Mouse (Mus musculus) limb, embryonic 13.5 days (tissue): ENCODE measurements around the gene Pin1. TPM values are rescaled to one million over a fixed set of nuclear protein-coding genes. Genes with fewer than 3 reads are reported as not detected.

Experiments used
- ATAC-seq: fragments of 200-750 bp; cut with Nextera tagmentation; 2 replicates; pipeline ENCODE4 v1.8.0; 2017; ENCODE audit warnings: low read depth, moderate number of reproducible peaks, moderate TSS enrichment; ENCODE audit not compliant: low FRiP score
- H3K27ac ChIP-seq: fragments of 300-500 bp; sonication (generic); 2 replicates; pipeline ENCODE4 v1.5.1; 2015; ENCODE audit warnings: inconsistent platforms, mild to moderate bottlenecking, moderate library complexity
- H3K27me3 ChIP-seq: fragments of 300-500 bp; sonication (generic); 2 replicates; pipeline ENCODE4 v1.6.1; 2015; ENCODE audit warnings: mild to moderate bottlenecking, inconsistent platforms
- H3K36me3 ChIP-seq: fragments of 300-500 bp; sonication (generic); 2 replicates; pipeline ENCODE4 v1.6.1; 2015; ENCODE audit warnings: inconsistent platforms, mild to moderate bottlenecking, moderate library complexity
- H3K4me1 ChIP-seq: fragments of 300-500 bp; sonication (generic); 2 replicates; pipeline ENCODE4 v1.6.1; 2015; ENCODE audit warnings: inconsistent platforms
- H3K4me2 ChIP-seq: fragments of 300-500 bp; sonication (generic); replicated peaks from 2 replicates; pipeline ENCODE4 v1.6.1; 2015; ENCODE audit warnings: inconsistent platforms, mild to moderate bottlenecking, moderate library complexity
- H3K4me3 ChIP-seq: fragments of 300-500 bp; sonication (generic); 2 replicates; pipeline ENCODE4 v1.5.1; 2015; ENCODE audit warnings: moderate library complexity, mild to moderate bottlenecking, inconsistent platforms
- H3K9ac ChIP-seq: fragments of 300-500 bp; sonication (generic); 2 replicates; pipeline ENCODE4 v1.6.1; 2015; ENCODE audit warnings: mild to moderate bottlenecking, inconsistent platforms
- H3K9me3 ChIP-seq: fragments of 300-500 bp; sonication (generic); 2 replicates; pipeline ENCODE4 v1.6.1; 2016; ENCODE audit warnings: inconsistent platforms
- WGBS: fragments of 180-500 bp; shearing (Covaris S2); methylation state at CpG from one replicate; pipeline ENCODE4 v1.1.7; 2015; 5-methylcytosine and 5-hydroxymethylcytosine counted together
- polyA plus RNA-seq: library from polyadenylated mRNA; unstranded; fragments of >200 nt; fragmentation: Nextera tagmentation; extraction: Ambion mirVana; gene quantifications from 2 replicates; pipeline ENCODE4 v1.2.1, GENCODE M21; 2015

The Pin1 gene
- polyA plus RNA-seq, 1 experiment from 2014 or later = 49.9 TPM

DNA sequence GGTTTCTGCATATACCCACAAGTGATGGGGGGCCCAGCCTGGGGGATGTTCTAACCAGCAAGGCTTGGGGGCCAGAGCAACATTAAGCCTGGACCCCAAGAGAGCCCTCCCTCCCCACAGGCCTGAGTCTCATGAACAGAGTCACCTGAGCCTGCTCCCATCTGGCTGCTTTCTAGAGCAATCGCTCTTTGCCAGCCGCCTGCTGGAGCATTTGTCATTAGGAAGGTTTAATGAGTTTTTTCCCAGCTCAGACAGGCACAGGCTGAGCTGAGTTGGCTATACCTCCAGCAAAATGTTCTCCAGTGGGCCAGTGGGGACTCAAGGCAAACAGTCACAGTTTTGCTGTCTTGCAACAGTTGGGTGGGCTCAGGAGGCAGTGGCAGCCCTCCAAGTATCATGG, 12.5 kb downstream of the Pin1 start:
- H3K36me3 ChIP-seq = peaks cover 58% of the 10 kb centered on the region

DNA sequence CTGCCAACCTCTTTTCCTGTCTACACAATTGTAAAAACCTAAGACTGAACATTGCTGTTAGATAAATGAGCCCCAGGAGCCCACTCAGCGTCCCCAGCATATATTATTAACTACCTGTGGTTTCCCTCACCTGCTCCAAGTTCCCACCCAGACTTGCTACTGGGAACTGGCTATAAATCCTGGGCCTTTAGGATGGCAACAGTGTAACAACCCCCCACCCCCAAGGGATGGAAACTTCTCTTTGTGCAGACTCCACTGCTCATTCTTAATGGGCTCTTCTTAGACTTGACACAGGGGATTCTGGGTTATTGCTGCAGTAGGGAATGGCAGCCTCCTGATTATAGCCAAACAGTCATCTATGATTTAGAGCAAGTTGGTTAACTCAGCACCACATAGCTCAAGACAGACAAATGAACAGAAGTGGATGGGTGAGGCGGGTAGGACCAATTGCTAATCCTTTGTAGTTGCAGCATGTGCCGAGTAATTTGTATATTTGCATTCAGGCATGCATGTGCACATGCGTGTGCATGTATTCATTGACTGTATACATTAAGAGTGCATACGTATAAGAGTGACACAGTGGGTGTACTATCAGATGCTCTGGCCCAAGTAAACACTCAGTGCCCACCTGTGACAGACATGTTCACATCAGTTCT, 13.2 kb downstream of the Pin1 start:
- Histone ChIP-seq H3K27me3 (no peaks in the 10 kb centered on the region), H3K9ac (no peak overlapping the region), H3K4me1 (peaks cover 15% of the 10 kb centered on the region), H3K4me3 (no peak overlapping the region), H3K9me3 (no peaks in the 10 kb centered on the region), H3K4me2 (no peak overlapping the region), H3K27ac (no peak overlapping the region), H3K36me3 (peaks cover 51% of the 10 kb centered on the region)
- 76% methylated on average over 5 of the region's 5 CpGs for WGBS
- no peak for ATAC-seq

More for the DNA sequence above, 12.5 kb downstream of the Pin1 start:
- Histone ChIP-seq H3K4me2 (no peak overlapping the region), H3K4me3 (no peak overlapping the region), H3K9ac (no peak overlapping the region), H3K4me1 (peaks cover 15% of the 10 kb centered on the region), H3K9me3 (no peaks in the 10 kb centered on the region), H3K27me3 (no peaks in the 10 kb centered on the region), H3K27ac (peak overlapping the region; percentile 58; the same call in 1 of the 2 replicates)
- 42% methylated on average over 2 of the region's 2 CpGs for WGBS
- ATAC-seq = no peak

DNA sequence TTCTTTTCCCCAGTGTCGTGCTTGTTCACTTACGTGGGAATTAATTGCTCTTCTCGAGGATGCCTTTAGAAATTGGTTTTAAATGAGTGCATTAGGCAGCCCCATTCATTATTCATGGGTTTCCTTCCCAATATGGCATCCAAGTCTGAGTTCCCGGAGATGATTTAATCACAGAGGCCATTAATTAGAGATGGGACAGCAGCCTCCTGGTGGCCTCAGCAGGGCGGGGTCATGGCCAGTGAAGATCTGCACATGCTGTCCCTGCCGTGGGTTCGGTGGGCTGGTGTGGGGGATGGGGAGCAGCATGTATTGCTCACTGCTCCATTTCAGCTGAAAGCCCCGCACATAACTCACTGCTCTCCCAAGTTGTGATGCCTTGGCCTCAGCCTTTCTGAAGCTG, 14.0 kb downstream of the Pin1 start:
- Histone ChIP-seq H3K36me3 (peaks cover 42% of the 10 kb centered on the region), H3K4me1 (peaks cover 15% of the 10 kb centered on the region), H3K9me3 (no peaks in the 10 kb centered on the region), H3K9ac (no peak overlapping the region), H3K4me2 (no peak overlapping the region), H3K4me3 (no peak overlapping the region), H3K27me3 (no peaks in the 10 kb centered on the region), H3K27ac (no peak overlapping the region)
- 35% methylated on average over 8 of the region's 8 CpGs for WGBS
- ATAC-seq = no peak

DNA sequence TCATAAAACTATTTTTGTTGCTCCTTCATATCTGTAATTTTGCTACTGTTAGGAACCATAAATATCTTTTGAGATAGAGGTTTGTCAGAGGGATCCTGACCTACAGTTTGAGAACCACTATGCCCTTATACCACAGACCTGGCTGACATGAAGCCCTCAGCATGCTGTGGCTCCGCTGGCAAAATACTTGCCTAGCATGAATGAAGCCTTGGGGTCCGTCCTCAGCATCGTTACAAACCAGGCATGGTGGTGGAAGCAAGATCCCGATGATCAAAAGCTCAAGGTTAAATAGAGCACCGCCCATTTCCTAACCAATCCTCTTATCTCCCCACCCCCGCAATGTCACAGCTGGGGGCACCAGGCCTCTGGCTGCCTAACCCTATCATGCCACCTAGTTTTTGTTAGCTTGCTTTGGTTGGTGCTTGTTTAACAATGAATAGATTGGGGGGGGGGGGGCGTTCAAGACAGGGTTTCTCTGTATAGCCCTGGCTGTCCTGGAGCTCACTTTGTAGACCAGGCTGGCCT, 14.7 kb downstream of the Pin1 start:
- H3K4me3 ChIP-seq = no peak overlapping the region
- no peaks in the 10 kb centered on the region for H3K9me3 ChIP-seq
- H3K27ac ChIP-seq = no peak overlapping the region
- peaks cover 15% of the 10 kb centered on the region for H3K4me1 ChIP-seq
- no peak overlapping the region for H3K9ac ChIP-seq
- no peaks in the 10 kb centered on the region for H3K27me3 ChIP-seq
- H3K4me2 ChIP-seq = no peak overlapping the region
- peaks cover 36% of the 10 kb centered on the region for H3K36me3 ChIP-seq
- ATAC-seq = no peak
- WGBS = 8% methylated on average over 7 of the region's 7 CpGs

DNA sequence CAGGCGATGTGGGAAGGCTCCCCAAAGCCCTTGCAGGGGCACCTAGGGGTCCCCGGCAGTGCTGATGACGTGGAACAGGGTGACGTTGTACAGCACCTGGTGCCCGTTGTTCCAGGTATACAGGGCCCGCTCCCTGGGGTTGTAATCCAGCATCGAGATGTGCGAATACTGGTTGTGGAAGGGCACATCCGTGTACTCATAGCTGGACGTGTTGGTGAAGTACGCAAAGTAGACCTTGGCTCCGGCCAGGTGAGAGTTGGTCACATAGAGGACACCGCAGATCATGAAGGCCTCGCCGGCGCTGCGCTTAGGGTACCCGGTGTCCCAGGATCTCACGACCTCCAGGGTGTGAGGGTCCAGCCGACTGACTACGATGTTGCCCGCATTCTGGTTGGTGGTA, 16.2 kb downstream of the Pin1 start:
- no peak overlapping the region for H3K9ac ChIP-seq
- H3K4me3 ChIP-seq = no peak overlapping the region
- ATAC-seq = no peak
- peaks cover 21% of the 10 kb centered on the region for H3K36me3 ChIP-seq
- WGBS = 95% methylated on average over 22 of the region's 22 CpGs
- no peak overlapping the region for H3K4me2 ChIP-seq
- peaks cover 15% of the 10 kb centered on the region for H3K4me1 ChIP-seq
- no peaks in the 10 kb centered on the region for H3K9me3 ChIP-seq
- no peak overlapping the region for H3K27ac ChIP-seq
- H3K27me3 ChIP-seq = no peaks in the 10 kb centered on the region

DNA sequence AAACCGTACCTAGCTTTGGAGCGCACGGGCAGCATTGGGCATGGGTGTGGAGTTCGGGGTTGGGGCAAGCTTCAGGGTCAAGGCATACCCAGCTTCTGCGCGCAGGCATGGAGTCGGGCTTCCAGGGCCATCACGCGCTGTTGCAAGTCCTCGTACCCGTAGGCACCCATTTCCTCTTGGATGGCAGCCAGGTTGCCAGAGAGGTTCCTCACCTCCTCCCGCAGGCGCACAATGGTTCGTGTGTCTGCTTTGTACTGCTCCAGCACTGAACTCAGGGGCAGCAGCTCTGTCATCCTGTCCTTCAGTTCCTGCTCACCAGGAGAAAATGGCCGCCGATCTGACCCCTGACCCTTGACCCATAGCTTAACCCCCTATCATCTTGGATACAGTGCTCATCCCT, 20.2 kb downstream of the Pin1 start:
- Histone ChIP-seq H3K4me2 (no peak overlapping the region), H3K9ac (no peak overlapping the region), H3K36me3 (no peaks in the 10 kb centered on the region), H3K4me3 (no peak overlapping the region), H3K27ac (no peak overlapping the region), H3K4me1 (no peaks in the 10 kb centered on the region), H3K9me3 (no peaks in the 10 kb centered on the region), H3K27me3 (no peaks in the 10 kb centered on the region)
- WGBS = 79% methylated on average over 16 of the region's 16 CpGs
- no peak for ATAC-seq

DNA sequence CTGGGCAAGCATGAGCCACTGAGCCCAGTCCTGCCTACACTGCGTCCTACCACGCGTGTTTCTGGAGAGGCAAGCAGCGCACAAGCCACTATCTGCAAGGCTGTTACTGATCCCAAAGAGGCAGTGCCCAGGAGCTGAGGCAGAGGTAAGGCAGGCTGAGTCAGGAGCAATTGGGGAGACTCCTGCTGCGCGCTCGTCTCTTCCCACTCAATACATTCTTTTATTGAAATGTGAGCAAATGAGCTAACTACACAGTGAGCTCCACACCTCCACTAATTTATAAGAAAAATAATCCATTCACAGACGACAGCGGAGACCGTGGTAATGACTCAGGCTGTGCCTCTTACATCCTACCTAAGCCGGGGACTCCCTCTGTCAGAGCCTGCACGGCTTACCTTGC, 26.0 kb downstream of the Pin1 start:
- WGBS = 92% methylated on average over 12 of the region's 12 CpGs
- Histone ChIP-seq H3K27me3 (no peaks in the 10 kb centered on the region), H3K4me2 (no peak overlapping the region), H3K4me1 (no peaks in the 10 kb centered on the region), H3K9me3 (no peaks in the 10 kb centered on the region), H3K27ac (no peak overlapping the region), H3K9ac (no peak overlapping the region), H3K36me3 (no peaks in the 10 kb centered on the region), H3K4me3 (no peak overlapping the region)
- no peak for ATAC-seq

DNA sequence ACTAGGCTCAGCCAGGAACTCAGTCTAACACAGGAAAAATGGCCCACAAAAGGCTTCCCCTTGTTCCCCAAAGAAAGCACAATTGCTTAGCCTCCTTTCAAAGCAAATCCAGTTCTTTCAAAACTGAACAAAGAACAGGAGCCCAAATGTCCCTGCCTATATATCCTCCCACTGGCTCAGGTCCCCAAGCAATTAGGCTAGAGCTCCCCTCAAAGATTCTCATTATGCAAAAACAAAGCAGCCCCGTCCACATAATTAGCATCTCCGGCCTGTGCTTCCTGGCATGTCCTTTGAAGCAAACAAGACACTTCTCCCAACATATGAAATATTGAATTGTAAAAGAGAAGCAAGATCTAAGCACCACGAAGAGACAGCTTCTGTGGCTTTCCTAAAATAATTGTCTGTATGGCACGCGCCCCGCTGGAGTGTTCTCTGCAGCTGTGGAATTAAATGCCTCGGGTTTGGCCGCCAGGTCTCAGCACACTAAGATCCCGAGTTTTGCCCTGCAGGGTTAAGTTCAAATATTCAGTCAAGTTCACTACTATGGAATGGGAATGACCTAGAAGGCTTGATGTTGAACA, 28.6 kb downstream of the Pin1 start:
- Histone ChIP-seq H3K4me3 (no peak overlapping the region), H3K36me3 (no peaks in the 10 kb centered on the region), H3K27ac (no peak overlapping the region), H3K27me3 (no peaks in the 10 kb centered on the region), H3K9me3 (no peaks in the 10 kb centered on the region), H3K4me2 (no peak overlapping the region), H3K9ac (no peak overlapping the region), H3K4me1 (no peaks in the 10 kb centered on the region)
- WGBS = 77% methylated on average over 9 of the region's 9 CpGs
- no peak for ATAC-seq

DNA sequence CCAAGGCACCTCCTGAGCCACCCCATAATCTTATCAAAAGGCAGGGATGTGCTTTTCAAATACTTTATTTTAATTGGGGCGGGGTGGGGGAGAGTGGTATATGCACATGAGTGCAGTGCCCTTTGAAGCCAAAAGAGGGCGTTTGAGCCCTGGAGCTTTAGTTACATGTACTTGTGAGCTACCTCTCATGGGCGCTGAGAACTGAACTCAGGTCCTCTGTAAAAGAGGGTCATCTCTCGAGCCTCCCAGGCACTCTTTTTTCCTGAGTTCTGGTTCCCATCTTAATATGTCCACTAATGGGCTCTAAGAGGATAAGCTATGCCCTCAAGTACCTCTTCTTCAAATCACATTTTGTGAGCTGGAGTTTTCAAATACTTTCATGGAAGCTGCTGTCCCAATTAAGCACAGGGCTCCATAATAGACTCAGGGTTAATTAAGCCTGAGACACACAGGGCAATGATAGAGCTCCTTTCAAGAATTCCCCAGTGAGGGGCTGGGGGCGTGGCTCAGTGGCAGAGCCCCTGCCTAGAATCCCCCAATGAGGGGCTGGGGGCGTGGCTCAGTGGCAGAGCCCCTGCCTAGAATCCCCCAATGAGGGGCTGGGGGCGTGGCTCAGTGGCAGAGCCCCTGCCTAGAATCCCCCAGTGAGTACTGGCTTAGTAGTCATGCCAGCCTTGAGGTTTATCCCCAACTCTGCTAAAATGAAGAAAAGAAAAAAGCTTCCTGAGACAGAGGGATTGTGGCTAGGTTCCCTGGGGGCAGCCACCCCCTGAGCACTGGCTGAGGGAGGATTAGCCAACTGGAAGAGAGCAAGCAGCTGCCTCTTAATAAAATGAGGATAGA, 29.9 kb downstream of the Pin1 start:
- no peak for ATAC-seq
- no peaks in the 10 kb centered on the region for H3K9me3 ChIP-seq
- no peaks in the 10 kb centered on the region for H3K4me1 ChIP-seq
- no peak overlapping the region for H3K4me2 ChIP-seq
- no peaks in the 10 kb centered on the region for H3K27me3 ChIP-seq
- 43% methylated on average over 7 of the region's 7 CpGs for WGBS
- H3K27ac ChIP-seq = no peak overlapping the region
- no peaks in the 10 kb centered on the region for H3K36me3 ChIP-seq
- no peak overlapping the region for H3K4me3 ChIP-seq
- no peak overlapping the region for H3K9ac ChIP-seq

DNA sequence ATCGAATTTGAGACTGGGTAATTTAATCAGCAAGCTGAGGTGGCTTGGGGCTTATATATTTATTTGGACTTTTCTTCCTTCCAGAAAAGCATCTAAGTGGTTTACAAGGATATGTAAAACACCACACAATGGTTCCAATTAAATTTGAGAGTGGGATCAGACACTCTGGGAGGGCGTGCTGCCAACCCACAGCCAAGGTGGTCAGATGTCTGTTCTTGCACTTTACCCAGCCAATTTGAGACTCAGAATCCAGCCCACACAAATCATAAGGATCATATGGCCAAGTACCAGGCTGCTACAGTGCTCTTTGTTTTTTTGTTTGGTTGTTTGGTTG, 30.5 kb downstream of the Pin1 start:
- H3K27ac ChIP-seq = no peak overlapping the region
- no peaks in the 10 kb centered on the region for H3K4me1 ChIP-seq
- H3K36me3 ChIP-seq = no peaks in the 10 kb centered on the region
- WGBS = 37% methylated on average over 2 of the region's 2 CpGs
- no peak overlapping the region for H3K4me3 ChIP-seq
- H3K9me3 ChIP-seq = no peaks in the 10 kb centered on the region
- no peak overlapping the region for H3K9ac ChIP-seq
- no peak for ATAC-seq
- H3K27me3 ChIP-seq = no peaks in the 10 kb centered on the region
- H3K4me2 ChIP-seq = no peak overlapping the region

DNA sequence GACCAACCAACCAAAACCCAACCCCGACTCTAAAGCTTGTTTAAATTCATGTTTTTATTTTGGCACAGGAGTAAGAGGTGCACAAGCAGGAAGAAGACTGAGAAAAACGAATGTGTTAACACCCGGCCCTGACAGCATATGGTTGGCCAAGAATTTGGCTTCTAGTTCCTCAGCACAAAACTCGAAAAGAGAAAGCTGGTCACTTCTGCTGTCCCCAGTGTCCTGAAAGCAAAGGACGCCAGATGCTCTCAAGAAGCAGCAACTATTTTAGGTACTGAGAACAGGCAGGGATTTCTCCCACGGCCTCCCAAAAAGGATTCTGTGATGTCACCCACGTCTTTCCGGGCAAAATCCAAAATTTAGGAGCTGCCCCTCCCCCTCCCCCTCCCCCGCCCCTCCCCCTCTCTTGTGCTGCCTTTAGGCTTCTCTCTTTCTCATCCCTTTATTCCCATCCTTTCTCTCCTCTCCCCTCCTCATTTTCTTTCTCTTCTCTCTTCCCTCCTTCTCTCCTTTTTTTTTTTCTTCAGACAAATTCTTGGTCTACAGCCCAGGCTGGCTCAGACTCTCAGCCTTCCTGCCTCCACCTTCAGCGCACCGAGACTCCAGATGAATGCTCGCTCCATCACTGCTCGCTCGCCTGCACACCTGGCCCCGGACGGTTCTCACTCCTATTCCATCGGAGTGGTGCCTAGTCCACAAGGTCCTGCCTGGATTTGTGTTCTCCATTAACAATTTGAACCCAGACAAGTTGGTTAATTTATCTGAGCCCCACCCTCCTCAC, 33.4 kb downstream of the Pin1 start:
- Histone ChIP-seq H3K9ac (no peak overlapping the region), H3K27me3 (no peaks in the 10 kb centered on the region), H3K27ac (no peak overlapping the region), H3K4me2 (no peak overlapping the region), H3K4me3 (no peak overlapping the region), H3K36me3 (no peaks in the 10 kb centered on the region), H3K9me3 (no peaks in the 10 kb centered on the region), H3K4me1 (no peaks in the 10 kb centered on the region)
- ATAC-seq = no peak
- 53% methylated on average over 17 of the region's 17 CpGs for WGBS

DNA sequence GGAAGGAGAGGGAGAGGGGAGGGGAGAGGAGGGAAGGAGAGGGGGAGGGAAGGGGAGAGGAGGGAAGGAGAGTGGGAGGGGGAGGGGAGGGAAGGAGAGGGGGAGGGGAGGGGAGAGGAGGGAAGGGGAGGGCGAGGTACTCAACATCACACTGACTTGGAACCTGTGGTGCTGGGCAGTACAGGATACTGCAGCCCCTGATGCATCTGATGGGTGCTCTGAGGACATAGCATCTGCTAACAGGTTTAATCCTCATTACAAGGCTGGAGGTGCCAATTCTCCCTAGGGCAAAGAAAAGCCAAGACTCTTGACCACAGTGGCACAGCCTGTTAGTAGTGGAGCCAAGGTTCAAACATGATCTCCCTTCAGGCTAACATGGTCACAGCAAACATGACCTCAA, 37.5 kb downstream of the Pin1 start:
- no peaks in the 10 kb centered on the region for H3K4me1 ChIP-seq
- peaks cover 9% of the 10 kb centered on the region for H3K27me3 ChIP-seq
- 42% methylated on average over 1 of the region's 1 CpGs for whole genome bisulfite sequencing
- H3K4me3 ChIP-seq = no peak overlapping the region
- H3K36me3 ChIP-seq = no peaks in the 10 kb centered on the region
- no peak for ATAC-seq
- no peaks in the 10 kb centered on the region for H3K9me3 ChIP-seq
- H3K4me2 ChIP-seq = no peak overlapping the region
- H3K27ac ChIP-seq = no peak overlapping the region
- H3K9ac ChIP-seq = no peak overlapping the region
